Mouse (Mus musculus) layer of hippocampus, postnatal 10 days (tissue): ENCODE measurements at regions not wholly inside any gene's neighbourhood (a gene's known extent, or its start where the extent isn't known, plus 50 kb on each side); places are given as distances from the start of the nearest gene placed in this dataset.
"Not testable (repeated sequence)": the region's sequence is repeated elsewhere in the genome, so short reads cannot be mapped to it uniquely, and the experiment has no call there.

Source experiments
- DNase-seq, 2 experiments: peaks; one replicate each; pipeline ENCODE4 v3.0.0; 2021; ENCODE audit warnings: low spot score in 2 of 2

GRCm38 (mm10) chr2:17898780-17899179, 98.0 kb downstream of the H2al2a start:
- DNase-seq = no peak

- no peak for DNase-seq
Measured at GRCm38 (mm10) chr2:17896036-17896435, 100.7 kb downstream of the H2al2a start.

- DNase-seq = not testable (repeated sequence)
Measured at GRCm38 (mm10) chr2:17892661-17893060, 104.1 kb downstream of the H2al2a start.

DNA sequence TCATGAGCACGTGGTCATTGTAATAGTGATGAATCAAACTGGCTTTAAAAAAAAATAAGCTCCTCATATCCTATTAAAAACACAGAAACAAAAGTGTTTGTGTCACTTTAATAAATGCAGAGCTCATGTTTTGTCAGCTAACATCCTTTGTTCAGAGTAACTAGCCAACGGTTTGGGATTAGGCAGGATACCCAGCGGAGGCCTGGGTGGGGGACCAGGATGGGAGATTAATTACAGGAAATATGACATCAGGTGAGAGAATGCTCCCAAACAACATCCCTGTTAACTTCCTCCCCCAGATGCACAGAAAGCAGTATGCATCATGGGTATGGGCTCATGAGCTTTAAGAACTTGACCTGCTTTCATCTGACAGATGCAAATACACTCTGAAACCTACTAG, 109.1 kb downstream of the H2al2a start:
- DNase-seq = no peak

- DNase-seq = no peak
Measured at GRCm38 (mm10) chr2:17882389-17882788, 114.4 kb downstream of the H2al2a start.

DNA sequence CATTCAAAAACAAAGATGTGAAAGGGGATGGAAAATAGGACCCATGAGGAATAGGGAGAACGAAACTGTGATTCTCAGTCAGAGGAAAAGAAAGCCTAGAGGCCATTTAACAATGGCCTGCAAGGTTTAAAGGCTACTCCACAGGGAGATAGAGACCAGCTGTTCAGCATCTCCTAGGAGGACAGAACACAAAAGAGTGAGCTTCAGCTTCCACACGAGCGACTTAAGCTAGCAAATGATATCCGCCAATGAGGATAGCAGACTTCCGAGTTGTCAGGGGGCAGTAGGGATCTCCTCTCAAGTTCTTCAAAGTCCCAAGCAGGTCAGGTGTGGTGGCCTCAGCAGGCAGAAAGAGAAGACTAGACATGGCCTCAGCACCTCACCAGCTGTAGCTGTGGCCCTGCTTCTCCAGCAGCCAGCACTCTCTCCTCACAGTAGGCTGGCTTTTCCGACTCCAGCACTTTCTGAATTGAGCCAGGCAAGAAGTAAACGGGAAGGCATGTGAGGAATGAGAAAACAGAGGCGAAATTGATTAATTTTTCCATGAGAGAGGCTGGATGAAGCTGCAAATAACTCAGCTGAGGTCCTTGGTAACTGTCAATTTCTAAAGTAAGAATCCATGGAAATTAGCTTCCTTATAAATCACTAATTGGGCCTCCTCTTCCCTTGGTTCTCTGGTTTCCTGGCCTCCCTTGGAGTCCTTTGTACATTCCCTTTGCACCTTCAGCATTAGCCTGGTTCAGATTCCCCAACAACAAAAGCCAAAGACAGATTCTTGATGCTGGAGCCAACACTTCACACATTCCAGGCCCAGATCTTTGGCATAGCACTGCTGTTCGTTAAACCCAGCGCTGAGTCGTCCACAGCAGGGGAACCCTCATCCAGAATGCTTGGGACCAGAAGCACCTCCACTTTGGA, 115.7 kb downstream of the H2al2a start:
- no peak for DNase-seq

DNA sequence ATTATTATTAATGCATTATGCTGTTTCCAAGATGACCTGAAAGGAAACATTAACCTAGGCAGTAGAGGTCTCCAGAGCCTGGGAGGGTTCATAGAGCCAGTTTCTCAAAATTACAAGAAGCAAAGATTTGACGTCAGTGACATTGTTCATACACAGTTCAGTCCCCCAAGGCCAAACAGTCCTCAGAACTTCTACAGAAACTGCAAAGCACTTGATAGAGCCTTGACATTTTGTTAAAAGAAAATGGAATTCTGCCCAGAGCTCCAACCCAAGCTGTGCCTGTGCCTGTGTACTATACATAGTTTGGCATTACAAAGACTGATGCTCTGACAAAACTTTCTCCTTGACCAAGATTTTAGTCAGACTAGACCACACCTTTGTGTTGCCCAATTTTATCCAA, 118.9 kb downstream of the H2al2a start:
- no peak for DNase-seq

- DNase-seq = no peak
Measured at GRCm38 (mm10) chr2:17876942-17877341, 119.8 kb downstream of the H2al2a start.

DNA sequence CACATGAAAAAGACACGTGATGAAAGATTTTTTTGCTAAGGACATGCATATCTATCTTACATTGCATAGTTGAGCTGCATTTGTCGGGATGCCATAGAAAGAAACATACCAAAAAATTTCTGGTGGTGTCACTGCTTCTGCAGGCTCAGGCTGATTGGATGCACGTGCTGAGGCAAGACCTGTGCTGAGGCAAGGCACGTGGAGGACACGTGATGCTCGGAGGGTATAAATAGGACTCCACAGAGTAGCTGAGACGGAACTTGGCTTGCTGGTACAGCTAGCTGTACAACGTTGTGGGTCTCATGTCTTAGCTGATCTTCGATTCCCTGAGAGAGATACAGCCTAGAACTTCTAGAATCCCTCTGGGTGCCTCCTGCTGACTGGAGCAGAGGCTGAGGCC, 120.6 kb downstream of the H2al2a start:
- no peak for DNase-seq

DNA sequence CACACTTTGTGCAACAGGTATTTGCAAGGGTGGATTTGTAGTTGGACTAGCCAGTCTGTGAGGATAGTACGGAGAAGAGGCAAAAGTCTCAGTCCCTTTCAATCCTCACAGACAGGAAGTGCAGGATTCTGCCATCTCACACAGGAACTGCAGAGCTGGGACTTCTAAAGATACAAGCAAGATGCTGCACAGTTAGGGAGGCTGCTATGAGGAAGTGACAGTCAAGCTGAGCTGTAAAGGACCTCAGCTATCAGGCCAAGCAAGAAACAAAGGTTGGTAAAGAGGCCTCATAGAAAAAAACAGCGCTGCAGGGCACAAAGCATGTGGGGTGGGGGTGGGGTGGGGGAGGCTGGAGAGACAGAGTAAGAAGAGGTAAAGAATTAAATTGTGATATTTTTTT, 126.2 kb downstream of the H2al2a start:
- DNase-seq = no peak

DNA sequence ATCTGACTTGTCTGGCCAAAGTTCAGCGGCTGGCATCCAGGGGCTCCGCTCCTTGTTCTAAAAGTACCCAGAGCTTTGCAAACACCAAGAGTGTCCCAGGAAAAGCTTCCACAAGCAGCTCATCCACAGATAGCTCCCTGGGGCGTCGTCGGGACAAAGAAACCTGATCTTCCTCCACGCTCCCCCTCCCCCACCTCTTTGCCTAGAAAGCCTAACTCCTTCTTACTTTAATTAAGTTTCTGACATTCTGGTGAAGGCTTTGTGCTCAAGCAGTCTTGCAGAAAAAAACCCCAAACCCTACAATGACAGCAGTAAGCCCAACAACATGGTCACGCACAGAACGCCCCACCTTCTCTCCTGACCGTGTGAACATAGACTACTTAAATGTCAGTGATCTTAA, 128.6 kb downstream of the H2al2a start:
- DNase-seq = no peak

- no peak for DNase-seq
Measured at GRCm38 (mm10) chr2:17867341-17867740, 129.4 kb downstream of the H2al2a start.

DNA sequence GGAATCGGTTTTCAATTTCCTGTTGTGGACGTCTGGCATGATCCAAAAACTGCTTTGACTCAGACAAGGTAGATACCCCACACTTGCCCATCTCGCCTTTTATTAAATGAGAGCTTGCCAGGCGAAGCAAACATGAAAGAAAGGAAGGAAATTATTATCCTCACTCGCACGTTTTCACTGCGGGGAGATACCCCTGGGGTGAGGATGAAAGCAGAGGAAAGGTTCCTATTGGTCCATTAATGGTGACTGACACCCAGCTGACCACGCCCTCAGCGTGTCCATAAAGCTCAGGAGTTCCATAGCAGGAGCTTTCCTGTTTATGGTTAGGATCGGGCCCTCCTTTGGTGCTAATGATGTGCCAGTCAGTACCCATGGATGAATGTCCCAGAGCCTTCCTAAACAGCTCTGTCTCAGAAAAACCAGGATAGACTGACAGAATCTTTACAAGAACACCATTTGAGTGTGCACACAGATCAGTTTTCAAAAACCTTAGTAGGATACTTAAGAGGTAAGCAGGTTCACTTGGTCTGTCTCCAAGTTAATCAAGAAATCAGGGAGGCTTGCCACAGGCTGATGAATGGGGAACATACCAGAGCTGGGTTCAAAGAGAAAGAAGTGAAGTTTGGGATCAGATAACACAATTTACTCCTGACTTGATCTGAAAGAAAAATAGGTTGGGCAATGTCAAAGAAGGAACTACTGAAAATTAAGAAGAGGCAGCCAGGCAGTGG, 130.7 kb upstream of the Nebl start:
- no peak for DNase-seq

- DNase-seq = no peak
Measured at GRCm38 (mm10) chr2:17860922-17861559, 129.8 kb upstream of the Nebl start.

- DNase-seq = no peak
Measured at GRCm38 (mm10) chr2:17859234-17859633, 128.0 kb upstream of the Nebl start.

DNA sequence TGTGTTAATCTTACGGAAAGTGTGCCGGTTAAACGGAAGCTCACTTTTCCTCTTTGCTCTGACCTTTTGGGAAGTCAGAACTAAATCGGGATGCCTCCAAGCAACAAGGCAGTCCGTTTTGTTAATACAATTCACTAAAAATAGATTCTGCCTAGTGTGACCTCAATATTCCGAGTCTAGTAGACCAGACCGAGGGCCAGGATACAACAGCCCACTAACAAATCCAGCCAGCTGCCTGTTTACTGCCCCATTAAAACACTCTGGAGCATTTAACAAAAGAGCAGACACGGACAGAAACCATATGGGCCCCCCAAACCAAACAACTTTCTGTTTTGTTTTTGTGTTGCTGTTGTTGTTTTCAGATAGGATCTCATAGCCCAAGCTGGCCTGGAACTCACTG, 127.1 kb upstream of the Nebl start:
- DNase-seq = no peak

DNA sequence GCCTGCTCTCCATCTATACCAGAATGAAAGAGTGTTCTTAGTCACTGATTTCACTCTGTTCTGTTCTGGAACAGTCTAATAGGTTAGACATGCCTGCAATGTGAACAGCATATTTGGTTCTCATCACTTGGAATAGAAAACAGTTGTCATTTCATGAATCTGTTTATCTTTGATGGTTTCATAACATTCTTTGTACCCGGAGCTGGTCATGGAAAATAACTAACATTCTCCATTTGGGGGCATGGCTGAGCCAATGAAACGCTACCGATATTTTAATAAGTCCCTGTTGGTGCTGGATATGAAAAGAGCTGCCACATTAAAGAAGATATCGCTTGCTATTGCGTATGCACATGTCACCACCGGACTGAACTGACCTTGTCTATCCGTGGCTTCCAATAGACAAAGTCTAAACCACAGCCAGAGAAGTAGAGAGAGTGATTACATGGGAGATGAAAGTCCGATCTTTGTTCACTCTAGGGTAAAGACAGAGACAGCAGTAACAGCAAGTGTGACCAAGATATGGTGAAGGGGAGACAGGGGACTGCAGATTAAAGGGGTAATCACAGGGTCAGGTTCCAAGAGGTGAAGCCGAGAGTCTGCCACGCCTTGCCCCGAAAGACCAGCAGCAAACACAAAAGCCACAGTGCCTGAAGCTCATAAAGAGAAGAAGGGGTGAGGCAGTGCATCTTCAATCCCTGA, 124.5 kb upstream of the Nebl start:
- DNase-seq = no peak

DNA sequence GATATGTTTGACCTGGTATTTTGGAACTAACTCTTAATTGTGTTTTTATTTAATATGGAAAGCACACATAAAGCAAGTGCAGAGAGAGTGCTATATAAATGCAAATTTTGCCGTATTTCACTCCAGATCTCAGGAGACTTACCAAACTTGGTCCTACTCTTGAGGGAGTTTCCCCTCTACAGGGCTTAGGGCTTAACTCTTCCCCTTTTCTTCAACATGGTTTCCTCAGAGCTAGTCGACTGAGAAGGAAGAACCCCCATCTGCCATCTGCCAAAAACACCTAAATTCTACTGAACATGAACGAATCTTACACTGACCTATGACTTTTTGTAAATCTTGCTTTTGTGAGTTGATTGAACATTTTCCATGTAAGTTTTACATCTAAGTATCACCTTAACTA, 122.8 kb upstream of the Nebl start:
- no peak for DNase-seq

GRCm38 (mm10) chr2:17853500-17854011, 122.3 kb upstream of the Nebl start:
- DNase-seq = no peak

DNA sequence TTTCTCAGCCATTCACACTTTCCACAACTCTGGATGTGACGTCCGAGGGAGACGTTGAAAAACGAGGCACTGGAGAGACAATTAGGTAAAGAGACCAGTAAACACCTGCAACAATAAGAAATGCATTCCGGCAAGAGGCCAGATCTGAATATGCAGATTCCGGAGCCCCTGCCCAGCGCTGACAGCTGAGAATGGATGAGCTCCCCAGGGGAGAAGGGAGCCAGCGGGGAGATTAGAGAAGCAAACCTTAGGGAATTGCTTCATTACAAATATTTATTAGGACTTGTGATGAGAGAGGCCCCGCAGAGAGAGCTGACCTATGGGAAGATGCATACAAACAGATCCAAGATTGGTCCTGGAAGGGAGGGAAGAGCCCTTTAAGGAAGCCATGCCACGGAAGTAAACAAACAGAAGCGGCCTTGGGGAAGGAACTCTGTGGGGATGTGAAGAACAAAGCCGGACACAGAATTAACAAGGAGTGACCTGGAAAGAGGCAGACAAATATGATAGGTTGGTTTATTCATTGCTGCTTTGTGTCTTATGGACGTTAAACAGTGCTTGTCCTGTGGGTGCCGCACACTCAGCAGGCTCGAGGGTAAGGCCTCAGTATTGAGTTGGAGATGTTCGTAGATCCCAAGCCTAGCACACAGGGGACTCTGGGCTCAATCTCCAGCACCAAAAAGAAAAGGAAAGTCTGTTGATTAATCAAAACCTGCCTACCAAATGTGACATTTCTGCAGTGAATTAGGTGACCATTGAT, 121.7 kb upstream of the Nebl start:
- DNase-seq = no peak
